Mouse (Mus musculus) liver, embryonic 14.5 days (tissue): ENCODE measurements at regions not wholly inside any gene's neighbourhood (a gene's known extent, or its start where the extent isn't known, plus 50 kb on each side); places are given as distances from the start of the nearest gene placed in this dataset.

Source experiments
- CTCF ChIP-seq: IDR thresholded peaks from 2 replicates; pipeline ENCODE4 v1.5.1; 2016; ENCODE audit warnings: antibody characterized with exemption, low read depth, control low read depth
- EP300 ChIP-seq: IDR thresholded peaks from 2 replicates; pipeline ENCODE4 v1.6.1; 2016; ENCODE audit warnings: antibody characterized with exemption, low read depth

DNA sequence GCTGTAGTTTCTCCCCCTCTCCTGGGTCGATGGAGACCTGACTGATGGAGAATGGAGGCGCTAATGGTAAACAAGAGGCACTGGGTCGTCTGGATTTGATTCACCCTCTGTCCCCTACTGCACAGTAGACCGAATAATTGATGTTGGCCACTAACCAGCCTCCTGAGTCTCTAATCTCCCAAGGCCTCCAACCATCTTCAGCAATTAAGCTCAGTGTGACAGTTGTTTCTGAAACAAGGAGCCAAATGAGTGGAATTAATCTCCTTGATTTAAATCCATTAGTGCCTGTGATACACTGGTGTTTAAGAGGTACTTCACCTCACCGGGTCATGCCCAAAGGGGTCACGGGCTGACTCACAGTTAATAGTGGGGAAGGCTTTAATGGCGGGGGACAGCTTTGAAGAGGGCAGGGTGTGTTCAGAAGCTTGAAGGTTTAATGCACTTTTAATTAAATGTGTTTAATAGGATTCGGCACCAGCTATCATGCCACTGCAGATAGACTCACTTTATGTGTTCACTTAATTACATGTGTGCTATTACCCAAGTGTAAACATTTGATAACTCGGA, 161.8 kb upstream of the Msx2 start:
- no peak for TF ChIP-seq CTCF
- TF ChIP-seq EP300, result no peak
